Mouse (Mus musculus) adrenal gland, adult 10 weeks (tissue): ENCODE results near the gene Ttl. TPM values are rescaled to one million over a fixed set of nuclear protein-coding genes. Genes with fewer than 3 reads are reported as not detected.

Source experiments
- polyA plus RNA-seq: library from polyadenylated mRNA; stranded (reverse); fragments of 350-450 nt; fragmentation: Illumina TruSeq; extraction: RNeasy Lipid Tissue Mini Kit (QIAGEN cat#74804); gene quantifications from one replicate; pipeline ENCODE4 v1.2.3, GENCODE M21; 2014; ENCODE audit warnings: low read depth, low replicate concordance

The Ttl gene
- 13.9 TPM for polyA plus RNA-seq

GRCm38 (mm10) chr2:129065437-129066282 is at the start of gene Ttl:
Gene Ttl, plus strand, starts transcription at chr2:129065942.

GRCm38 (mm10) chr2:129047811-129048210 is 17.9 kb upstream of the Ttl start, which contains the start of gene Vinac1:
Gene Vinac1, minus strand, starts transcription at chr2:129048172.

GRCm38 (mm10) chr2:129100784-129101310 is 35.1 kb downstream of the Ttl start, which contains the start of gene Polr1b:
Gene Polr1b, plus strand, starts transcription at chr2:129100995.

GRCm38 (mm10) chr2:129129412-129129929 is 63.7 kb downstream of the Ttl start, which contains the start of gene Chchd5:
Gene Chchd5, plus strand, starts transcription at chr2:129129700.

Other genes starting within 250 kb of the Ttl start
- 82.9 TPM for gene Tmem87b, start 247.8 kb upstream of the Ttl start, polyA plus RNA-seq
- 3.1 TPM for gene Fbln7, start 203.0 kb upstream of the Ttl start, polyA plus RNA-seq
- gene Zc3h8, start 121.9 kb upstream of the Ttl start, polyA plus RNA-seq = 8.2 TPM
- gene Zc3h6, start 98.5 kb upstream of the Ttl start, polyA plus RNA-seq = 10.0 TPM
- 5.0 TPM for gene Gm10762, start 98.2 kb upstream of the Ttl start, polyA plus RNA-seq
- not detected for gene Vinac1, start 17.8 kb upstream of the Ttl start, polyA plus RNA-seq
- 4.4 TPM for gene Polr1b, start 35.1 kb downstream of the Ttl start, polyA plus RNA-seq
- 5.1 TPM for gene Chchd5, start 63.8 kb downstream of the Ttl start, polyA plus RNA-seq
- gene Slc20a1, start 132.8 kb downstream of the Ttl start, polyA plus RNA-seq = 15.3 TPM
- 6.8 TPM for gene Ckap2l, start 231.3 kb downstream of the Ttl start, polyA plus RNA-seq
- gene Il1a, start 244.0 kb downstream of the Ttl start, polyA plus RNA-seq = not detected